Comparison of ENCODE assay signal across 20 mouse cellular contexts in genomic region chr1:167700221-167700620, GRCm38 (mm10). TPM values are rescaled to one million over a fixed set of nuclear protein-coding genes. Genes with fewer than 3 reads are reported as not detected.
"Had no signal": no experiment of that assay in that cellular context is flagged by ENCODE, and none has a peak within 500 bp of the region (broad histone marks: within the 10 kb centered on the region; RNA-seq: fewer than 3 reads in every experiment).

No protein-coding gene starts in this region.

- H3K4me3 ChIP-seq: midbrain, embryonic 15.5 days; myocyte; neural tube, embryonic 13.5 days; neural tube, embryonic 15.5 days; stomach, embryonic 15.5 days had no signal

- H3K4me2 ChIP-seq: lung, embryonic 14.5 days; midbrain, embryonic 11.5 days; midbrain, embryonic 15.5 days; neural tube, embryonic 13.5 days; neural tube, embryonic 15.5 days; stomach, embryonic 15.5 days had no signal

- DNase-seq: lung, adult 18-20 months; lung, embryonic 14.5 days; lung, postnatal 10 days; lung, postnatal 4 days; retina, postnatal 1 day; right cerebral cortex, postnatal 14 days; thymus, adult 18-20 months; thymus, postnatal 14 days; thymus, postnatal 36 days had no signal

- H3K9me3 ChIP-seq: midbrain, embryonic 15.5 days; neural tube, embryonic 13.5 days; neural tube, embryonic 15.5 days; stomach, embryonic 15.5 days had no signal

- H3K27ac ChIP-seq: liver, embryonic 14.5 days; midbrain, embryonic 15.5 days; neural tube, embryonic 13.5 days; neural tube, embryonic 15.5 days; stomach, embryonic 15.5 days had no signal

- H3K4me1 ChIP-seq: midbrain, embryonic 15.5 days; neural tube, embryonic 13.5 days; neural tube, embryonic 15.5 days; stomach, embryonic 15.5 days had no signal

- ATAC-seq: midbrain, embryonic 15.5 days had no signal

- H3K36me3 ChIP-seq: midbrain, embryonic 15.5 days; neural tube, embryonic 13.5 days; neural tube, embryonic 15.5 days; stomach, embryonic 15.5 days had no signal

- H3K9ac ChIP-seq: liver, embryonic 14.5 days; lung, embryonic 14.5 days; midbrain, embryonic 15.5 days; neural tube, embryonic 13.5 days; neural tube, embryonic 15.5 days; stomach, embryonic 15.5 days had no signal

RNA-seq across cellular contexts. Expression of gene Lmx1a, which starts 11.2 kb away (rescaled TPM):
- total RNA-seq: megakaryocyte, adult 5-6 weeks; megakaryocyte-erythroid progenitor cell, adult 5-6 weeks had no signal
- polyA plus RNA-seq: lung, embryonic 14.5 days; lung, embryonic 16.5 days; myocyte; spleen, adult 2 months had no signal
